Mouse (Mus musculus): ENCODE measurements at regions not wholly inside any gene's neighbourhood (a gene's known extent, or its start where the extent isn't known, plus 50 kb on each side); places are given as distances from the start of the nearest gene placed in this dataset.
"Not testable (repeated sequence)": the region's sequence is repeated elsewhere in the genome, so short reads cannot be mapped to it uniquely, and the experiment has no call there.

DNA sequence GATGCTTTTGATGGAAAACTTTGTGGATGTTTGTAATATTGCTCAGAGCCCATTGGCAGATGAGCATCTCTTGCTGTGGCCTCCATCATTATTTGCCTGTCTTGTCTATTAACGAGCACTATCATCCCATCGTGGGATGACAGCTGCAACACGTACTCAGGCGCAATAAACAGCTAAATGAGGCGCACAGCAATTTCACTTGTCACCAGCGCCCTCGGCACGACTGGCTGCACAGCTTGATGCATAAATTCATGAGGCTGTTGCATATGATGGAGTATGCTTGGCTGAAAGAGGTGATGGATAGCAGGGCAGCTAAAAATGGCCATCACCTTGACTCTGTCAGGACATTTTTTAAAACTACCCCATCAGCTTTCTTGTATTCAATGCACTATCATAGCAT, 853.1 kb upstream of the Pou3f2 start:
- no peak for DNase-seq (ENCODE audit: low spot score in 2 of 2)

- DNase-seq (ENCODE audit: low spot score in 2 of 2), result no peak
These were observed 850.3 kb upstream of the Pou3f2 start for GRCm38 (mm10) chr4:23338481-23338880.

GRCm38 (mm10) chr4:23300617-23301016, 812.5 kb upstream of the Pou3f2 start:
- DNase-seq (ENCODE audit: low spot score in 2 of 2), result no peak

GRCm38 (mm10) chr4:23280087-23280486, 791.9 kb upstream of the Pou3f2 start:
- DNase-seq (ENCODE audit: low spot score in 2 of 2), result no peak

DNA sequence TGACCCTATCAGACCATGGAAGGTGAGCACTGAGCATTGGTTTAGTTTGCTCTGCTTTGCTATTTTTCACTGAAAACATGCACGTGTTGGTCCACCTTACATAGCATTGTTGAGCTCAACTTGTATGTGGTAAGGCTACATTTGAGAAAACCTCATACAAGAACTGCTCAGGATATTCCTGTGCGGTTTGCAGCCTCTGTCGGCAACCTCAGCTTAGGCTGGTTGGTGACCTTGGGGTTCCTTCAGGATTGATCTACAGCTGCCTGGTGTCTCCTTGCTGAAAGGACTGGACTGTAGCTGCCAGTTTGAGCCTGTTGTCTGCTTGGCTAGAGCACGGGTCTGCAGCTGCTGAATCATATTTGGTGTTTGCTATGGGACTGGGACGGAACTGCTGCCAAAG, 787.0 kb upstream of the Pou3f2 start:
- no peak for DNase-seq (ENCODE audit: low spot score in 2 of 2)

DNA sequence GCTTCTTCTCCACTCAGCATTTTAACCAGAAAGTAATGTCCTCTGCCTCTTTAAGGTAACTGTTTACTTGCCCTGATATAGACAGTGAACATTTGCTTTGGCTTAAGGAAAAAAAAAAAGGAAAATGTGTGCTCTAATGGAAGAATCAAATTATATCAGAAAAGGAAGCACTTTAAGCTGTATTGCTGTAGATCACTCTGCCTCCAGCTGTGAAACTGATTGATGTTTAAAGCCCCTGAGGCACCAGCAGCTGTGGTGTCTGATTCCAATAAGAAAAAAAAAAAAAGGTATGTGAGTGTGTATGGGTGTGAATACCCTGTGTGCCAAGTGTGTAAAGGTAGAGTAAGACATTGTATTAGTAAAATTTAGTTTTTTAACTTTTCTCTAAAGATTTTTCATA, 783.8 kb upstream of the Pou3f2 start:
- no peak for DNase-seq (ENCODE audit: low spot score in 2 of 2)

DNA sequence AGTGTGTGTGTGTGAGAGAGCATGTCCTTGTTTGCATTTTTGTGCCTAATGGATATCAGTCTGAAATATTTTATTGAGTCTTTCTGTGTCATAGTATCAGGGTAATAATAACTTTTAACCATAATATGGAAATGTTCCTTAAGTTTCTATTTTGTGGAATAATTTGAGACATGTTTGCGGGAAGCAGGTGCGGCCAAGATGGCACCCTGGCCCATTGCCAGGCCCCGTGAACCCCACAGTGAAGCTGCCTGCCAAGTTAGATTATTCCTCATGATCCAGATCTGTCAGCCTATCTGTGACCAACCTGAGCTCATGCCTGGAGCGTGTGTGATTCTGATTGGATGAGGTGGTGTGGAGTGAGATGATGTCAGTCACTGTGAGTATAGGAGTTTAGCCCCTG, 772.2 kb upstream of the Pou3f2 start:
- DNase-seq (ENCODE audit: low spot score in 2 of 2), result no peak

DNA sequence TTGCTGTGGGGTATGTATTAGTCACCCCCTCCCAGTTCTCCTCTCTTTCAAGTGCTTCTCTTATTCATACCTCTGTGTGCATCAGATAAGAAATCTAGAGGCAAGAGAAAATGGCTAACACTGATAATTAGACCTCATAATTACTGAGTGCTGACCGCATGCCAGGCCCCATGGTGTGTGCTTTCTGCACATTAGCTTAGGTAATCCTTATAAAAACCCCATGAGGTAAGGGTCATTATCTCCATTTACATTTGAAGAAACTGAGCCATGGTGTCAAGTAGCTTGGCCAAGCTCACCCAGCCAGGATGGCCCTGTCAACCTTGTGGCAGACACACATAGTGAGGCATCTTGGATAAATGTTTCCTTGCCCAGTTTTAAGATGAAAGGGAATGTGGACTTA, 746.8 kb upstream of the Pou3f2 start:
- DNase-seq (ENCODE audit: low spot score in 2 of 2), result no peak

DNA sequence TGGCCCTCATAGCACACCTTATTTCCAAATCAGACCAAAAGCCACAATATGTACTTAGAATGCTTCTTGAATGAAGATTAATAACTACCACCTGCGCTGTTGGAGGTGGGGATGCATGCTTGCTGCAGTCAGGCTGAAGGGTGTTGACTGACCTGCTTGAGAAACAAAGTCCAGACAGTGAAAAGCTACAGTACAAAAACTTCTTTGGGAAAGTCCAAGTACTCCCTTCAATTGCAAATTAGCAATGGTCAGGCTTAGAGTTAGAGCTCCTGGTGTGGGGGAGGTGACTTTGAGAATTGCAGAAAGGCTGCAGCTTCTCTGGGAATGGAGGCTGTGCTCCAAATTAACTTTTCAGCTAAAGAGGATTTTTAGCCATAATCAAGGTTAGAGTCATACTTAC, 706.6 kb upstream of the Pou3f2 start:
- DNase-seq (ENCODE audit: low spot score in 2 of 2), result not testable (repeated sequence)

DNA sequence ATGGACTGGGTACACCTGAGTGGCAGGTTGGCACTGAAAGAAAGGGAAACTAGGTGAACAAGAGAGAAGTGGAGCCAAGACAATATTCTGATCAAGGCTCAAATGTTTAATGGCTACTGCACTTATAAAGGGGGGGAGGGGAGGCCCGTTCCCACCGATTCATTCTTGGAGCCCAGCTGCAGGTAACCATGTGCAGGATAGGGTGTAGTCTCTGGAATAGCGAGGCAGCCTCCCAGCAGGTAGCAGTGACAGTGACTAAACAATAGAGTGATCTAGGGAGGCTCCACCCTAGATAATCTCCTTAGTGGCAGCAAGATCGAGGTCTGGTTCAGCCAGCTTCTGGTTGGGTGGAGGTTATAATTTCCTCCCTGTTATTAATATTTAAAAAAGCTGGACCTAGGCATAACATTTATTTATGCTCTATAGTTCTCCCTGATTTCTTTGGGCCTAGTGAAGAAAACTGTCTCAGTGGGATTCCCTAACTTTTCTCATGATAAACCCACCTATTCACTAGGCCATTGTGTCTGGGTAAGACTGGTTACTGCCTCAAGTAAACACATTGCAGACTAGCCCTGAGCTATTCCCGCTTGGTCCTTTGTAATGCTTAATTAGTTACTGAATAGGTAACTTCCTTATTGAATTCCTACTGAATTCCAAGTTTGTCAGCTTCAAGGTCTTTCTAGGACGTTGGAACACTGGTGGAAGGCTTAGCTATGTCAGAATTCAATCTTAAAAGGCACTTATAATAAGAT, 705.4 kb upstream of the Pou3f2 start:
- no peak for DNase-seq (ENCODE audit: low spot score in 2 of 2)

DNA sequence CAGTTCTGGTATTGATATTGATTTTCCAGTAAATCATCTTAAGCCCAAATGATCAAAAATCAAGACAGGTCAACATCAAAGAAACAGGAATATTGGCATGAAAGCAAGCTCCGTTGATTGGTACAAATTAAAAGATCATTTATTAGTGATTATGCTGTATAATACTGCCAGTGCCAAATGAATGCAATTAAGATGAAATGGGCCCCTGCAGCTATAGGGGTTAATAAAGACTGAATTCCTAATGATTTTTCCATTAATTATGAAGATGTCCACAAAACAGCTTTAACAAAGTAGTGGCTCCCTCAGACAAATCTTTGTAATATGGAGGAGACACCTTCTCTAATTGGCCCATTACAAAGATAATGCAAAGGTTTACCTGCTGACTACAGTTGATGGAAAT, 685.6 kb upstream of the Pou3f2 start:
- DNase-seq (ENCODE audit: low spot score in 2 of 2), result no peak

GRCm38 (mm10) chr4:23173330-23173729, 685.2 kb upstream of the Pou3f2 start:
- no peak for DNase-seq (ENCODE audit: low spot score in 2 of 2)

DNA sequence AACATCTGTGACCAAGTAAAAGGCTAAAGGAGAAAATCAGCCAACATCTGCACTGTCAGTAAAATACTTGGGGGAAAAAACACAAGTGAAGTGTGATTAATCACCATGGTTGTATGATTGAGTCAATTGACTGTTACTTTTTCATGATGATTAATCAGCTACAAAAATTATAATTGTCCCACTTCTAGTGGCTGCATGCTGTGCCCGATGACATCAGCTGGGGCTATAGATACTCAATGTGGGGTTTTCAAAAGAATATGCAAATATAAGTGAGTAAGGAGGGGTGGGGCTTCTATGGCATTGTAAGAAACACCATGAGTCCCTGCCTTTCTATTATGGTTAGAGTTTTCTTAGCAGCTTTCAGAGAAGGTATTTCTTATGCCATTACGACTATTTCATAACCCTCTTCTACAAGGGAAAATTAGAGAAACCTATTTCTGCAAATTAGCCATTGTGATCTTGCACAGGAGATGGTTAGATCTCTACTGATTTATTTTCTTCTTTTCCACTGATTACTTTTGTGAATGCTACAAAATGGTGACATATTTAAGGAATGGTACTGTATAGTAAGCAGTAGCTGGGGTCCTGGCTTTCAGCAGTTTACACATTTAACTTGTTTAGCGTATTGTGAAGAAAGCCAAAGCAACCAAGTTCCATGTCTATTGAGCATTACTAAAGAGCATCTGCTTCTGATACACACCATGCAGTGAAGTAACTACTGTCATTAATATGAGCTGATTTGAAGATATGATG, 660.1 kb upstream of the Pou3f2 start:
- no peak for DNase-seq (ENCODE audit: low spot score in 2 of 2)

GRCm38 (mm10) chr4:23133386-23133785, 645.2 kb upstream of the Pou3f2 start:
- DNase-seq (ENCODE audit: low spot score in 2 of 2), result no peak

- DNase-seq (ENCODE audit: low spot score in 2 of 2), result not testable (repeated sequence)
These were observed 613.3 kb upstream of the Pou3f2 start for GRCm38 (mm10) chr4:23101452-23101851.

DNA sequence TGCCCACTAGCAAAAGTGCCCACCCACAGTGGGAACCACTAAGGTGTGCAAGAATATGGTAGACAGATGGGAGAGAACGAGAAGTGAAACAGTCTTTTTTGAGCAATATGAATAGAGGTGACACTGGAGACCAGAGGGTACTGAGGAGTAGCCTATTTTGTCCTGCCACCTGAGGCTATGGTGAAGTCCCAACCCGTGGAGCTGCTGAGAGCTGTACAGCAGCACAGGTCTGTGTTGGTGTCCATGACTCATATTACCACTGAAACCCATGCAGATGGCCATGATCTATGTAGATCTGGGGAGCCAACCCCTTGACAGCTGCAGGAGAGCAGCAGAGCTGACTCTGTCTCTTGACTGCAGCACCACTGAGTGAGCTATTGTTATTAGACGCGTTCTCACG, 591.4 kb upstream of the Pou3f2 start:
- no peak for DNase-seq (ENCODE audit: low spot score in 2 of 2)

DNA sequence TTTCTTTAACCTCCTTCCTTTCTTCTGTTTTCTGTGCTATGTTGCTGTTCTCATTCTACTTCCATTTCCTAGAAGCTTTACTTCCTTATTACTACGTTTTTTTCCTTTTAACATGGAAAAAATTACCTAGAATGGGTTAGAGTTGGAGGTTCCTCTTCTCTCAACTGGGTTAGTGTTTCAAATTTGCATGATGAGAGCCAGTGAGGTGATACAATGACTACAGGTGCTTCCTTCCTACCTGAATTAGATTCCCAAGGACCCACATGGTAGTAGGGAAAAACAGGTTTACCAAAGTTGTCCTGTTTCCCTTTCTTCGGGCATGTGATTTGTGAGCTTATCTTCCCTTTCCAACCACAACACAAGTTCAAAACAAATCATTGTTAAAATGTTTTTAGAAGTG, 589.4 kb upstream of the Pou3f2 start:
- DNase-seq (ENCODE audit: low spot score in 2 of 2), result no peak

DNA sequence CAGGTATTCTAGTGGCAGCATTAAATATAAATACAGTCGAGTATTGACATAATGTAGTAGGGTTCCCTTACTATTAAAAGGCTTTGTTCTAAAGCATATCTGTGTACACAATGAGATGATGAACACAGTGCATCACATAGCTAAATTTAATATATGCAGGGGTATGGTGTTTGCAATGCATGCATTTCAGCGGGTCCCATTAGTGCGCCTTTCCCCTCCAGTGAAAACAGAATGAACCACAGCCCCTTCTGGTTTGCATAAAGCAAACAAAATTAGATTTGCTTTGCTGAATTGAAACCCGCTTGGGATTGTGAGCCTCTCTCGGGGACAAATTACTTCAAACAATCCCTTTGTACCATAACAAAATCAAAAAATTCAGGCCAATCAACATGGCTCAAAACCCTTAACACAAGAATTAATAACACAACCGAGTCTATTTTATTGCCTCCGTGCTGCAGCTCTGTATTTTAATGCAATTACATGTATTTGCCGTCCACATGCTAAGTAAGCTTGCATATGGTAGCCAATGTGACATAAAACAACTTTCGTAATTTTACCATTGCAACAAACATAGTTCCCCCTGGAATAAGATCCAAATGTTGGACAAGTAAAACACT, 562.6 kb upstream of the Pou3f2 start:
- DNase-seq (ENCODE audit: low spot score in 2 of 2), result no peak

DNA sequence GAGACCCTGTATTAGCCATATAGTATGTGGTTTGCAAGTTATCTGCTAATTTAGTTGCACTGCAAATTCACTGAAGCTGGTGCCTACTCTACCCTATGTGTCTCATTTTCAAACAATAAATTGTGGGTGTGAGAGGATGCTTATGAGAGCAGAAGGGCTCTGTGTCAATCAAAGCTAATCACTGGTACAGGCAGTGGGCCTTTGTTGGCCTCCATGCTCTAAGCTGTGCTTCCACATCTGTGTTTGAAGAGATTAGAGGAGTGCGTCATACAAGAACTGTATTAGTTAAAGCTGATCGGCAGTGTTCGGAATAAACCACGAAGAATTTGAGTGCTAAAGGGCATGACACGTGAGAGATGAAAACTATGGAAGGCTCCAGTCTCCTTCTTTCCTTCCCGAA, 549.6 kb upstream of the Pou3f2 start:
- no peak for DNase-seq (ENCODE audit: low spot score in 2 of 2)

DNA sequence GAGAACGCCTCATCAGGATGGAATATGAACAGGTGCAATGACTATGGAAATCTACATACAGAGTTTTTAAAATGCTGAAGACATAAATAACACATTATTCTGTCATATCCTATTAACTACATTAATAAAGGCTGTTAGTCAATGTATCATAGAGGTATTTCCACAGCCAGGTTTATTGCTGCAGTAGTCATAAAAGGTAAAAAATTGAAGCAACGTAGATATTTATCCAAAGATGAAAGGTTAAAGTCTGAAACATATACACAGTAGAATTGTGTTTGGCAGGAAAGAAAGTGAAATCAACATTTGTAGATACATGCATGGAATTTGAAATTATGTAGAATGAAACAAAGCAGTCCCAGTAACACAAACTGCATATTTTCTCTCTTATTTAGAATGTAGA, 543.1 kb upstream of the Pou3f2 start:
- DNase-seq (ENCODE audit: low spot score in 2 of 2), result no peak

- no peak for DNase-seq (ENCODE audit: low spot score in 2 of 2)
These were observed 534.0 kb upstream of the Pou3f2 start for GRCm38 (mm10) chr4:23022177-23022576.

GRCm38 (mm10) chr4:23010346-23010745, 522.2 kb upstream of the Pou3f2 start:
- DNase-seq (ENCODE audit: low spot score in 2 of 2), result no peak
